Mouse (Mus musculus) olfactory bulb, adult 2 months (tissue): ENCODE measurements around the gene Ggt1. TPM values are rescaled to one million over a fixed set of nuclear protein-coding genes. Genes with fewer than 3 reads are reported as not detected.
"Not testable (repeated sequence)": the region's sequence is repeated elsewhere in the genome, so short reads cannot be mapped to it uniquely, and the experiment has no call there.

Source experiments
- H3K27ac ChIP-seq: fragments of 200-500 bp; 2 replicates; pipeline ENCODE4 v1.5.1; 2012; ENCODE audit warnings: low read depth, low read length; ENCODE audit not compliant: insufficient read depth
- H3K4me1 ChIP-seq: fragments of 200-500 bp; 2 replicates; pipeline ENCODE4 v1.6.1; 2012; ENCODE audit warnings: low read length; ENCODE audit not compliant: control insufficient read depth, insufficient read depth
- H3K4me3 ChIP-seq: fragments of 200-500 bp; 2 replicates; pipeline ENCODE4 v1.5.1; 2012; ENCODE audit warnings: mild to moderate bottlenecking, low read depth, low read length, moderate library complexity; ENCODE audit not compliant: insufficient read depth
- CTCF ChIP-seq: fragments of 200-500 bp; IDR thresholded peaks from 2 replicates; pipeline ENCODE4 v1.5.1; 2012; ENCODE audit warnings: low read depth, mild to moderate bottlenecking, low read length, moderate library complexity; ENCODE audit not compliant: insufficient read depth
- POLR2A ChIP-seq: fragments of 200-500 bp; IDR thresholded peaks from 2 replicates; pipeline ENCODE4 v1.6.1; 2012; ENCODE audit warnings: mild to moderate bottlenecking, low read depth, low read length, moderate library complexity; ENCODE audit not compliant: insufficient read depth
- WGBS: fragments of 180-500 bp; shearing (Covaris S2); methylation state at CpG from one replicate; pipeline ENCODE4 v1.1.7; 2018; 5-methylcytosine and 5-hydroxymethylcytosine counted together
- polyA plus RNA-seq: library from polyadenylated mRNA; stranded (reverse); fragments of >200 nt; gene quantifications from 2 replicates; pipeline ENCODE4 v1.2.4, GENCODE M21; 2012; ENCODE audit warnings: low replicate concordance; ENCODE audit not compliant: missing spikeins, insufficient read depth, insufficient read length

Gene Ggt1
- polyA plus RNA-seq, 1 experiment, result not detected

DNA sequence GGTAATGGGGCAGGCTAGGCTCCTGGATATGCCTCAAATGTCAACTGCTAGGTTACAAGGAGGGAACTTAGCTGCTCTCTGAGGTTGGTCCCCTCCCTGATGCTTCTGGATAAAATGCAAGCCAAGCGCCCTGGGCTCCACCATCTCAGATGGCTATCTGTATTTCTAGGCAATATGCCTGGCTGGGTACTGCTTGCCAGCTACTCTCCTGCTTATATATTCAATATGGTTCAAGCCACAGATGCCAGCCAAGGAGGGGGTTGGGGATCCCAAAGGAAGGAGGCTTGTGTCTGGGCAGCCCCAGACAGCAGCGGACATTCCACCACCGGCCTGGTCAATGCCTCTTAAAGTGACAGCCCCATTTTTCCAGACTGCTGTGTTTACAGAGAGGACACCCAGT, 2.9 kb upstream of the Ggt1 start:
- Histone ChIP-seq H3K27ac (no peak overlapping the region), H3K4me1 (peaks cover 20% of the 10 kb centered on the region), H3K4me3 (no peak overlapping the region)
- TF ChIP-seq CTCF, result no peak
- TF ChIP-seq POLR2A, result no peak
- WGBS, result 49% methylated on average over 3 of the region's 3 CpGs

DNA sequence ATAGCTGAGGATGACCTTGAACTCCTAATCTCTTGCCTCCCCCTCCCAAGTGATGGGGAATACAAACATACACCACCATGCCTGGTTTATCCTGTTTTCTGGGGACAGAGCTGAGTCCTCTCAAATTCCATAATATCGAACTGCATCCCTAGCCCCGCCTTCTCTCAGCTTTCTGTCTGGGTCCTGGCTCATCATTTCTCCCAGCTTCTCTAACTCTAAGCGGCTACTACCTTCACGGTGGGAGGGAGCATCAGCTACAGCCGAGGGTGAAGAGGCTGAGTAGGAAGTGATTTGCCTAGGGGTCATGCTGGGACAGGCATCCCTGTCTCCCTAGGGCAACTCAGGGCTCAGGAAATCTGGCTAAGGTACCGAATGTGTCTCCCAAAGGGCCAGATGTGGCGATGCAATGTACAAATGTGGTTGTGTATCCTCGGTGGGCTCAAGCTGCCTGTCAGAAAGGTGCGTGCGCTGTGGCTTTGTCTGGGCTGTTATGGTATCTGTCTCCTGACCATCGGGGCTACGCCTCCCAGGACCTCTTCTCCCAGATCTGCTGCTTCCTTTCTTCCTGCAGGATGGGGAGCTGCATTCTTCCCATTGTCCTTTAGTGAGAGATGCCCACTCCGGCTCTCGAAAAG, 2.2 kb upstream of the Ggt1 start:
- Histone ChIP-seq H3K4me1 (peaks cover 14% of the 10 kb centered on the region), H3K4me3 (peak overlapping the region; percentile 59), H3K27ac (no peak overlapping the region)
- 14% methylated on average over 14 of the region's 14 CpGs for WGBS
- TF ChIP-seq CTCF (no peak), POLR2A (no peak)

DNA sequence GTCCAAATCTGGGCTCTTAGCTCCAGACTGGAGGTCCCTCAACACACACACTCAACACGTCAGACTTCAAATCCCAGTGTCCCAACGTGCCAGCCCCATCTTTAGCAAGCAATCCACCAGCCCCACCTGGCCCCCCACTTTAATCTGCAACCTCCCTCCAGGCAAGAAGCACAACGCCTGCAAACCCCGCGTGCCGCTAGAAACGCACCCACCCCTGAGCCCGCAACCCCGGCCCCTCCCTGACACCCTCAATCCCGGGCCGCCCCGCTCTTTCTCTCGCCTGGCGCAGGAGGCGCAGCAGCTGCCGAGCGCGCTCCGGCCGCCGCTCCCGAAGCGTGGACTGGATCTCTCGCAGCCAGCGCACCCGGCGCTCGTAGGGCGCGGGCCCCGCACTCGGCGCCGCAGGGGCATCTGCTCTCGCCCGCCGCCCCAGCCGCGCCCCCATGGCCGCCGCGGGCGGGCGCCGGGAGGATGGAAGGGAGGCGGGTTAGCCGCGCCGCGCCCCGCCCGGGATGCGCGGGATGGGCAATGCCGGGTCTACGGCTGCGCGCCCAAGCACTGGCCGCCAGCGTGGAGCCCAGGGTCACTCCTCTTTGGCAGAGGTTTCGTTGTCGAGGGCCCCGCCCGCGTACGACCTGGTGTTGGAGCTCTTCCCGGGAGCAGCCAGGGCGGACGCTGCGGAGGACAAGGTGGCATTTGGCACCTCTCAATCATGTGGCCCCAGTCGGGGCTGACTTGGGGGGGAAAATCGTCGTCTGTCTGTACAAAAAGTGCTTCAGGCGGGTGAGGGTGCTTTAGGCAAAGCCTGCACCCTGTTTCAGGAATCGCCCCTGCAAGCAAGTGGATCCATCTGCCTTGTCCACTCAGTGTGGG, 1.5 kb upstream of the Ggt1 start, which contains the start of gene Lrrc75b:
TSS of gene Lrrc75b (minus strand) at position 655 of the 873 bp plus-strand sequence.
- no peak for TF ChIP-seq CTCF
- TF ChIP-seq POLR2A, result no peak
- 1% methylated on average over 75 of the region's 75 CpGs for WGBS
- H3K4me1 ChIP-seq, result peaks cover 14% of the 10 kb centered on the region
- peak within 1 kb of the TSS; percentile 59 for H3K4me3 ChIP-seq
- H3K27ac ChIP-seq, result no peak within 1 kb of the TSS

DNA sequence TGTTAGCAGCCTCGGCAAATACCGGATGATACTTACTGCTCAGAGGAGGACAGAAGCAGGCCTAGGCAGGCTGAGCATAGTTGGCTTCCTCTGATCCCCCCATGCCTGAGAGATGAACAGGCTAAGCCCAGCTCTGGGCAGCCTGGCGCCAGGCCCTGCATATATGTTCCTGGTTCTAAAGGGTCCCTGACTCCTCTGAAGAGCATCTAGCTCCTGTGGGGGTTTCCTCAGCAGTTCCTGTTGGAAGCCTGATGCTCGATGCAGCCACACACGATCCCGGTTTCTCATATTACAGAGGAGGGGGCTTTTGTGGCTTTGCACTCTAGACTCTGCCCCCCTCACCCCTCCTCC, 880 bp upstream of the Ggt1 start:
- H3K4me3 ChIP-seq, result peak overlapping the region; percentile 59
- WGBS, result 50% methylated on average over 6 of the region's 6 CpGs
- no peak for TF ChIP-seq POLR2A
- no peak for TF ChIP-seq CTCF
- peaks cover 14% of the 10 kb centered on the region for H3K4me1 ChIP-seq
- H3K27ac ChIP-seq, result no peak overlapping the region

DNA sequence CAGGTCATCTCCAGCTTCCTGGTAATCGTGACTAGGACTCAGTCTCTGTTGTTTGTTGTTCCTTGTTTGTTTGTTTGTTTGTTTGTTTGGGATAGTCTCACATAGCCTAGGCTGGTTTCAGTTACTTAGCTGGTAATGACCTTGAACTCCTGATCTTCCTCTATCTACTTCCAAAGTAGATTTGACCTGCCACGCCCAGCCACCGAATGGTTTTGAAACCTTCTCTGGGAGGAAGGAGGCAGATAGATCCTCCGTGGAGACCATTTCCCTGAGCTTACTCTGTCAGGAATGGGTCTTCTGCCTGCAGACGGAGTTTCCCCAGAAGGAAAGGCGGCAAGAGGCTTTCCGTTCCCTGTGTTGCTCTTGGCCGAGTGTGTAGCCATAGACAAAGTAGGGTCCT, 1.2 kb downstream of the Ggt1 start:
- 90% methylated on average over 8 of the region's 8 CpGs for WGBS
- no peak overlapping the region for H3K4me3 ChIP-seq
- H3K27ac ChIP-seq, result no peak overlapping the region

DNA sequence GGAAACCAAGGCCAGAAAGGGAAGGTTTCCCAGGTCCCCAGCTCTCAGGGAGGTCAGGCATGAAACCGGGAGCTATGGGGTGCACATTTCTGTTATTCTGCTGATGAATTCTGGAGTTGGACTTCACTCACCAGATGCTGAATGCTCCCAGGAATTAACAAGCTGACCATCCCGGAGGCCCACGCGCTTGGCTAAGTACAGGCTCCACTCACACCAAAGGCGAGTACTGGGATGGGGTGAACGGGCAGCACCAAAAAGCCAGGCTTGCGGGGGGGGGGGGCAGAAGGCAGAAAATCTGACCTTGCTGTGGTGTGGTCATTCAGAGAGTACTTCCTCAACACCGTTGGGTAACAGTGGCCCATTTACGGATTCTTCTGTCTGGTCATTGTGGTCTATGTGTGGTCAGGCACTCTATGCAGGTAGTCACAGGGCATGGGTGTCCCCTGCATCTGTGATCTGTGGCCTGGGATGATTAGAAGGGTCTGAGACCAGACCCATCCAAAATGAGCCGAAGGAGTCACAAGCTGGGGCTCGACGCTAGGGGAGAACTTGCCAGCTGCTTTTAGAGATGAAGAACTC, 3.4 kb downstream of the Ggt1 start:
- 87% methylated on average over 12 of the region's 12 CpGs for WGBS
- Histone ChIP-seq H3K27ac (no peak overlapping the region), H3K4me1 (peaks cover 10% of the 10 kb centered on the region), H3K4me3 (no peak overlapping the region)
- TF ChIP-seq POLR2A, result no peak
- TF ChIP-seq CTCF, result no peak

More for the DNA sequence above, 1.2 kb downstream of the Ggt1 start:
- peaks cover 14% of the 10 kb centered on the region for H3K4me1 ChIP-seq
- TF ChIP-seq POLR2A (no peak), CTCF (no peak)

DNA sequence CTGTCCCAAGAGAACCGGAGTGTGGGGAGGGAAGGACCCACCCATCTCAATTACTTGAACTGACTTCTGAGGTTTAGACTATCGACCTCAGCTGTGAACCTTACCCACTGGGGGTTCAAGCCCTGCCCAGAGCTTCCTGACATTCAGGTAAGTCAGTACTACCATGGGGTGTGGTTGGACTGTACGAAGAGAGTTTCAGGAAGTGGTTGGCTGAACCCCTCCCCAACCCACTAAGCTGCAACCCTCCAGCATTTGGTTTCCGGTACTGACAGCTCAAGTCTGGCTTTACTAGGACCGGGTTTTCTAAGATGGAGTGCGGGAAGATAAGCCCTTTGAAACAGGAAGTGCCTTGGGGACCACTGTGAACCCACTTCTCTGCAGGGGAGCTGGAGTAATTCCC, 4.0 kb downstream of the Ggt1 start:
- H3K4me1 ChIP-seq, result peaks cover 5% of the 10 kb centered on the region
- 75% methylated on average over 6 of the region's 6 CpGs for WGBS
- no peak overlapping the region for H3K4me3 ChIP-seq
- H3K27ac ChIP-seq, result no peak overlapping the region
- TF ChIP-seq CTCF, result no peak
- TF ChIP-seq POLR2A, result no peak

DNA sequence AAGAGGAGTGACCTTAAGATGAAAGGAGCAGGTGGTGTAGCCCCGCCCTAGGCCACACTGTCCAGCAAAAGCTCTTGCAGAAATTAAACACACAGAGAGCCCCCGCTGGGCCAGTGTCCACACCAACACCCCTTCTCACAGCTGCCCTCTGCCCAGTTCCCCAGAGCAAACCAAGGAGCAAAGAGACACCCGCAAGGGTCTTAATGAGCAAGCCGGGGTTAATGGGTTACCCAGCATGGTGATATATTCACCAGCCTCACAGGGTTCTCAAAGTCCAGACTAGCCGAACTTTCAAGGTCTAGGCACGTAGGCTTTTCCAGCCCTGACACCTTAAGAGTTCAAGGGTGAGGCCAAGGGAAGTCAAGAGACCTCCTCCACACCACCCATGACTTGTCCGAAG, 4.5 kb downstream of the Ggt1 start:
- TF ChIP-seq CTCF (no peak), POLR2A (no peak)
- H3K4me3 ChIP-seq, result no peak overlapping the region
- 86% methylated on average over 7 of the region's 7 CpGs for WGBS
- no peak overlapping the region for H3K27ac ChIP-seq
- peaks cover 2% of the 10 kb centered on the region; the same call in 1 of the 2 replicates for H3K4me1 ChIP-seq

DNA sequence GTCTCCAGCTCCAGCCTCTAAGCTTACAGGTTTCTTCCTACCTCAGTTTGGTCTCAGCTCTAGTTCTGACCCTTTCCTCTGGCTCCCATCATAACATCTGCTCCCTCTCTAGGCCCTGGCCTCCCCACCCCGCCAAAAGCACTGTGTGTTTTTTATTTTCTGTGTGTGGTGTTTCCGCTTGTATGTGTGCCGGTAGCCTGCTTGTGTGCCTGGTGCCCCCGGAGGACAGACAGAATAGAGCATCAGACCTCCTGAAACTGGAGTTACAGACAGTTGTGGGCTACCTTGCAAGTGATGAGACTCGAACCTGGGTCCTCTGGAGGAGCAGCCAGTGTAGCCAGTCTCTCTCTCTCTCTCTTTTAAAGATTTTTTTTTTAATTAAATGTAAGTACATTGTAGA, 4.9 kb downstream of the Ggt1 start:
- H3K4me1 ChIP-seq, result peaks cover 2% of the 10 kb centered on the region; the same call in 1 of the 2 replicates
- no peak overlapping the region for H3K4me3 ChIP-seq
- no peak for TF ChIP-seq POLR2A
- no peak for TF ChIP-seq CTCF
- H3K27ac ChIP-seq, result no peak overlapping the region
- 84% methylated on average over 5 of the region's 5 CpGs for WGBS

DNA sequence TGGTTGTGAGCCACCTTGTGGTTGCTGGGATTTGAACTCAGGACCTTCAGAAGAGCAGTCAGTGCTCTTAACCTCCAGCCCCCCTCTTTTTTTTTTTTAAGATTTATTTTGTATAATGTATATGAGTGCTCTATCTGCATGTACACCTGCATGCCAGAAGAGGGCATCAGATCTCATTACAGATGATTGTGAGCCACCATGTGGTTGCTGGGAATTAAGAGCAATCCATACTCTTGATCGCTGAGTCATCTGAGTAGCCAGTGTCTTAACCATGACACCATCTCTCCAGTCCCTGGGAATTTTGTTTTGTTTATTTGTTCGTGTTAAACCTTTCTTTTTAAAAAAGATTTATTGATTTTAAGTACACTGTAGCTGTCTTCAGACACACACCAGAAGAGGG, 5.4 kb downstream of the Ggt1 start:
- H3K4me1 ChIP-seq, H3K4me3 ChIP-seq, H3K27ac ChIP-seq: not testable (repeated sequence)
- 82% methylated on average over 2 of the region's 2 CpGs for WGBS
